Mouse (Mus musculus): ENCODE measurements around the gene Snapc2. TPM values are rescaled to one million over a fixed set of nuclear protein-coding genes. Genes with fewer than 3 reads are reported as not detected.

Gene Snapc2
- total and polyA plus RNA-seq, 3 experiments: 22.4 to 30.8 (median 30.0) TPM

DNA sequence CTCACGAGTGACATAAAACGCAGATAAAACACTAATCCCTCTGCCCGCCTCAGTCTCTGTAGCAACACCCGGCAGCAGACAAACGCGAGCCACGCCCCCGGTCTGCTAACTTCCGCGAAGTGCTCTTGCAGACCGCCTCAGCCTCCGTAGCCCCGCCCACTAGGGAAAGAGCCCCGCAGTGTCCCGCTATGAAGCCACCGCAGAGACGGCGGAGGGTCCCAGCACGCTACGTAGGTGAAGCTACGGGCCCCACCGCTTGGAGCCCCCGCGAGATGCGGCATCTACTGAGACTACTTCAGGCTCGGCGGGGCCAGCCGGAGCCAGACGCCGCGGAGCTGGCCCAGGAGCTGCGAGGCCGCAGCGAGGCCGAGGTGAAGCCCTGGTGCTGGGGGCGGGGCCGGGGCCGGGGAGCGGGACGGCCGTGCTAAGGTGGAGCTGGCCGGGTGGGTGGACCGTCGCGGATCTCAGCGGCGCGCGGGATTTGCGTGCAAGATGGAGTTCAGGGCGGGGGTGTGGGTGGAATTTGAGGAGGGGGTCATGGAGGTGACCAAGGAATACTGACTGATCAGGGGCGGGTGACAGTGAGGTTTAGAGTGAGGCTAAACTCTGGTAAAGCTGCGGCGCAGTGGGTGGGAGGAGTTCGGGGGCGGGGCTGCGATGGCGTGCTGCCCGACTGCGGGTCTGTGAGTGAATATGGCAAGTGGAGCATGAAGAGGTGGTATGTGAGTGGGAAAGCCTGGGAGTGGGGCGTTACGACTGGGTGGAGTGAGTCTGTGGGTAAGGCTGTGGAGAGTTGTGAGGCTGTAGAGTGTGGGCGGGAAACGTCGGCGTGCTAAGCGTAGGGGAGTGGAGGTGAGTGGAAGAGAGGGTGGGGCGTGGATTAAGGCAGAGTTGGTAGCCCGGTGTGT lies at the start of gene Snapc2 (continued):
- no peak for TF ChIP-seq RAD21 (IDR thresholded peaks at IDR 0.05; ENCODE audit: low read depth, low read length)

DNA sequence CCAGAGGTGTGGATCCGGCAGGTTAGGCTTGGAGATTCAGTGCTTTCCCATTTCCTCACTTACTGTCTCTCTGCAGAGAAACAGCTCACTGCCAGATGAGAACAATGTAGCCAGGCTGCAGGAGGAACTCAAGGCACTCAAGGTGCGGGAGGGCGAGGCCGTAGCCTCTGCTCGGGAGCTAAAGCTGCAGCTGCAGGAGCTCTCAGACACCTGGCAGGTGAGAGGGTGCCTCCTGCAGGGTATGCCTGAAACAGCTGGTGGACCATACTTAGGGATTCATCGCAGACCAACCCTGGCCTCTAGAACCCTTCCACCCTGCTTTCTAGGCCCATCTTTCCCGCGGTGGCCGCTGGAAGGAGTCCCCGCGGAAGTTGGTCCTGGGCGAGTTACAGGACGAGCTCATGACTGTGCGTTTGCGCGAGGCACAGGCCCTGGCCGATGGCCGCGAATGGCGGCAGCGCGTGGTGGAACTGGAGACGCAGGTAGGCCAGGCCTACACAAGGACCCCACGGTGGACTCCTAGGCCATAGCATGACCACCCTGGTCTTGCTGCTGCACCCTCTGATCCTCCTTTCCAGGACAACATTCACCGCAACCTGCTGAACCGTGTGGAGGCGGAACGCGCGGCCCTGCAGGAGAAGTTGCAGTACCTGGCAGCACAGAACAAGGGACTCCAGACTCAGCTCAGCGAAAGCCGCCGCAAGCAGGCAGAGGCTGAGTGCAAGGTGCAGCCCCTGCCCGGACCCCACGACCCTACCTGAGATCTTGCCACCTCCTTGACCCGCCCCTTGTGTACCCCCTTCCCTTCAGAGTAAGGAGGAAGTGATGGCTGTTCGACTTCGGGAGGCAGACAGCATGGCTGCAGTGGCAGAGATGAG lies 47.4 kb upstream of the Snapc2 start:
- no peak overlapping the region for H3K4me3 ChIP-seq (replicated peaks in 1 of 3; ENCODE audit: low read depth in 2 of 3, low read length in 2 of 3, poor library complexity in 1 of 3)

DNA sequence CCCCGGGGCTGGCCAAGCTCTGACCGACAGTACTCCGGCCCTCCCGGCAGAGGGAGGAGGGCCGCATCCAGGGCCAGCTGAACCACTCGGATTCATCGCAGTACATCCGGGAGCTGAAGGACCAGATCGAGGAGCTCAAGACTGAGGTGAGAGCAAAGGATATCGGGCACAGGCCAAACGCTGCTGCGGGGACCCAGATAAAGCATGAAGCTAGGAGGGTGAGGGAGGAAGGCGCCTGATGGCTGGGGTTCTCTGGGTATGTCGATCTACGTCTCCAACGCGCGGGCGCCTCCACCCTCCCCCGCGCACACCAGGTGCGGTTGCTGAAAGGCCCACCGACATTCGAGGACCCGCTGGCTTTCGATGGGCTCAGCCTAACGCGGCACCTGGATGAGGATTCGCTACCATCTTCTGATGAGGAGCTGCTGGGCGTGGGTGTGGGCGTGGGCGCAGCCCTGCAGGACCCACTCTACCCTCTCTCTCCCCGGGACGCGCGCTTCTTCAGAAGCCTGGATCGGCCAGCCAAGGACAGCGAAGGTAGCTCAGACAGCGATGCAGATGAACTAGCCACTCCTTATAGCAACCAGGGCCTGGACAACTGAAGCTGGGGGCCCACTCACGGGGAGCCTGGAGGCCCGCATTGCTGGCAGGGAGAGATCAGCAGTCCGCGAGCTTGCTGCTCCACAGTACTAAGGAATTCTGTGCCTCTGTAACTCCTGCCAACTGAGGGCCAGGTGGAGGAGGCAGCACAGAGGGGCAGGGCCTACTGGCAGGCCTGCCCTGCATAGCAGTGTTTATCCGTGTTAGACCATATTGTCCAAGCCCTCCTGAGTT lies 46.5 kb upstream of the Snapc2 start:
- Histone ChIP-seq H3K27ac (ENCODE audit: insufficient read depth, low read depth) (no peak overlapping the region), H3K79me2 (replicated peaks; ENCODE audit: control insufficient read depth, extremely low read depth, insufficient read depth, poor library complexity, severe bottlenecking) (no peaks in the 10 kb centered on the region), H3K4me3 (replicated peaks in 1 of 3; ENCODE audit: low read depth in 2 of 3, low read length in 2 of 3, poor library complexity in 1 of 3) (no peak overlapping the region), H3K4me1 (ENCODE audit: control insufficient read depth in 1 of 2, insufficient read depth in 2 of 2) (no peaks in the 10 kb centered on the region), H3K9ac (ENCODE audit: insufficient read depth, low read depth) (no peak overlapping the region), H3K4me2 (ENCODE audit: insufficient read depth, low read depth, poor library complexity, severe bottlenecking) (no peak overlapping the region), H3K36me3 (replicated peaks in 1 of 2; ENCODE audit: control insufficient read depth in 1 of 2, insufficient read depth in 1 of 2, low read length in 1 of 2) (peaks cover 0 to 12% of the 10 kb centered on the region in 2 experiments), H3K9me3 (replicated peaks; ENCODE audit: low read length) (peaks cover 2% of the 10 kb centered on the region), H3K27me3 (replicated peaks) (no peaks in the 10 kb centered on the region)
- TF ChIP-seq USF1 (IDR thresholded peaks at IDR 0.05; ENCODE audit: low read depth, low read length) (no peak), ZC3H11A (IDR thresholded peaks at IDR 0.05; ENCODE audit: low read depth, low read length) (no peak), MAZ (IDR thresholded peaks at IDR 0.05; ENCODE audit: low read depth, low read length) (no peak), MAFK (IDR thresholded peaks at IDR 0.05; ENCODE audit: insufficient replicate concordance, low read length) (no peak), POLR2AphosphoS2 (IDR thresholded peaks at IDR 0.05; ENCODE audit: low read depth, low read length) (no peak), MXI1 (IDR thresholded peaks at IDR 0.05; ENCODE audit: low read depth, low read length) (no peak), E2F4 (IDR thresholded peaks at IDR 0.05; ENCODE audit: insufficient replicate concordance, low read depth, low read length) (no peak), JUN (IDR thresholded peaks at IDR 0.05; ENCODE audit: insufficient read depth, low read depth, low read length) (no peak)
- DNase-seq (ENCODE audit: extremely low read depth): no peak
- in situ Hi-C loops (cut with MboI; ENCODE audit: low pct_ligation_motif_present, low pct_unique_long_range_greater_than_20kb, low sequenced_read_pairs) (no loop called here), dilution Hi-C loops (cut with MboI; ENCODE audit: extremely low pct_ligation_motif_present, extremely low pct_unique_long_range_greater_than_20kb, low sequenced_read_pairs) (no loop called here)

More for the DNA sequence above, 47.4 kb upstream of the Snapc2 start:
- in situ Hi-C loops (cut with MboI; ENCODE audit: low pct_ligation_motif_present, low pct_unique_long_range_greater_than_20kb, low sequenced_read_pairs) (no loop called here), dilution Hi-C loops (cut with MboI; ENCODE audit: extremely low pct_ligation_motif_present, extremely low pct_unique_long_range_greater_than_20kb, low sequenced_read_pairs) (no loop called here)
- H3K9me3 ChIP-seq (replicated peaks; ENCODE audit: low read length): peaks cover 2% of the 10 kb centered on the region
- no peak overlapping the region for H3K4me2 ChIP-seq (ENCODE audit: insufficient read depth, low read depth, poor library complexity, severe bottlenecking)
- no peaks in the 10 kb centered on the region for H3K4me1 ChIP-seq (ENCODE audit: control insufficient read depth in 1 of 2, insufficient read depth in 2 of 2)
- H3K79me2 ChIP-seq (replicated peaks; ENCODE audit: control insufficient read depth, extremely low read depth, insufficient read depth, poor library complexity, severe bottlenecking): no peaks in the 10 kb centered on the region
- H3K27me3 ChIP-seq (replicated peaks): no peaks in the 10 kb centered on the region
- H3K36me3 ChIP-seq (replicated peaks in 1 of 2; ENCODE audit: control insufficient read depth in 1 of 2, insufficient read depth in 1 of 2, low read length in 1 of 2): peaks cover 0 to 12% of the 10 kb centered on the region in 2 experiments
- no peak for TF ChIP-seq CHD2 (IDR thresholded peaks at IDR 0.05; ENCODE audit: low read length)
- H3K27ac ChIP-seq (ENCODE audit: insufficient read depth, low read depth): no peak overlapping the region
- no peak overlapping the region for H3K9ac ChIP-seq (ENCODE audit: insufficient read depth, low read depth)
- no peak for DNase-seq (ENCODE audit: extremely low read depth)

Data from CH12.LX (cell line).